Mouse (Mus musculus): ENCODE results near the gene Fars2. TPM values are rescaled to one million over a fixed set of nuclear protein-coding genes. Genes with fewer than 3 reads are reported as not detected.

Fars2 gene
- polyA plus RNA-seq, 1 experiment from 2014 or later: 30.5 TPM

DNA sequence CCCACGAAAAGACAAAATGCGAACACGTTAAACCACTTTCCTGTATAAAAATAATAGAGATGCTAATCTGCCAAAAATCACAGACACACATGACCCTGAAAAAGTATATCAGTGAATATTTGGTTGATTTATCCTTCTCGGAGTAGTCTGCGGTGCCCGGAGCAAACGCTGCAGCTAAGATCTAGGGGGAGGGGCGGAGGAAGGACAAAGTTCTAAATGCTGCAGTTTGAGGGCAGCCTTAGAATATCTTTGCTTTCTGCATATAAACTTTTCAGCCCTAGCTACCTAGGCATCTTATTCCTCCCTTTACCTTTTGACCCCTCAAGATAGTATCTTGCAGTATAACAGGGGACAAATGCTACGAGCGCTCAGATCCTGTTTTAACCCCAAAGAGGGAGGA, 616.4 kb downstream of the Fars2 start:
- Histone ChIP-seq H3K4me1 (ENCODE audit: control insufficient read depth, insufficient read depth, low read length) (peaks cover 6% of the 10 kb centered on the region; the same call in 1 of the 2 replicates), H3K36me3 (ENCODE audit: control insufficient read depth, insufficient read depth, low read length) (no peaks in the 10 kb centered on the region), H3K4me3 (ENCODE audit: low read depth, low read length) (peak overlapping the region; percentile 36), H3K9ac (ENCODE audit: low read length) (peak overlapping the region; percentile 67), H3K9me3 (ENCODE audit: control insufficient read depth, low read length) (no peaks in the 10 kb centered on the region), H3K27ac (ENCODE audit: low read depth, low read length) (peak overlapping the region; percentile 79), H3K4me2 (peak overlapping the region; percentile 27; the same call in 1 of the 2 replicates), H3K27me3 (ENCODE audit: control insufficient read depth, insufficient read depth, low read length) (peaks cover 60% of the 10 kb centered on the region)
- DNase-seq (ENCODE audit: low spot score, missing footprints) (no peak), ATAC-seq (ENCODE audit: low FRiP score) (no peak)
- 2% methylated on average over 10 of the region's 10 CpGs for WGBS

DNA sequence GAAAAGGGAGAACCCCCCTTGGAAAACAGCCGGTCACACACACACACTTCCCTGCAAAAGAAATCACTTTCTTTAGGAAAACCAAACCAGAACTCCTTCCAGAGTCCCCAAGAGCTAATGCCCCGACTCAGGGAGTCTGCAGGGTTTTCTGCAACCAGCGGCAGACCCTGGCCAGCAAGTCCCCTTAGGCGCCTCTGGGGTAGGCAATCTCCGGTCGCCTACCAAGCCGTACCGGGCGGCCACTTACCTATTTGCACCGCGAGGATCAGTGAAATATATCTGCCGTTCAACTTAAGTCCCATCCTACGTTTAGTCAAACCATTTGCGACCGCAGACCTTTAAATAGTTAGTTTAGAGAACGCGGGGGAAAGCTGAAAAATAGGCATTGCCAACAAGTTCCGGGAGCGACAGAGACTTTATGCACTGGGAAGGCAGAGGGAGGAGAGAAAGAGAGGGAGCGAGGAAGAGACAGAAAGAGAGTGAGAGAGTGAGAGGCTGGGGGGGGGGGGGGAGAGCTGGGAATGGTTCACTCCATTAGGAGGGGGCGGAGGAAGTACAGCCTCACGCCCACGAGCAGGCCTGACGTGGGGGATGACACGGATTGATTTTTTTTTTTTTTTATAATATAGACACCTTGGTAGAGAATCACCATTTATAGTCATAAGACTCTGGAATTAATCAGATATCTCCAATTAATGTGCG, 616.9 kb downstream of the Fars2 start:
- Histone ChIP-seq H3K27ac (ENCODE audit: low read depth, low read length) (peak overlapping the region; percentile 79), H3K36me3 (ENCODE audit: control insufficient read depth, insufficient read depth, low read length) (no peaks in the 10 kb centered on the region), H3K4me2 (peak overlapping the region; percentile 58), H3K9me3 (ENCODE audit: control insufficient read depth, low read length) (no peaks in the 10 kb centered on the region), H3K9ac (ENCODE audit: low read length) (peak overlapping the region; percentile 67), H3K4me1 (ENCODE audit: control insufficient read depth, insufficient read depth, low read length) (peaks cover 6% of the 10 kb centered on the region; the same call in 1 of the 2 replicates), H3K4me3 (ENCODE audit: low read depth, low read length) (peak overlapping the region; percentile 36), H3K27me3 (ENCODE audit: control insufficient read depth, insufficient read depth, low read length) (peaks cover 54% of the 10 kb centered on the region)
- WGBS: under 1% methylated on average over 26 of the region's 26 CpGs
- DNase-seq (ENCODE audit: low spot score, missing footprints): peak; percentile 96
- no peak for ATAC-seq (ENCODE audit: low FRiP score)

DNA sequence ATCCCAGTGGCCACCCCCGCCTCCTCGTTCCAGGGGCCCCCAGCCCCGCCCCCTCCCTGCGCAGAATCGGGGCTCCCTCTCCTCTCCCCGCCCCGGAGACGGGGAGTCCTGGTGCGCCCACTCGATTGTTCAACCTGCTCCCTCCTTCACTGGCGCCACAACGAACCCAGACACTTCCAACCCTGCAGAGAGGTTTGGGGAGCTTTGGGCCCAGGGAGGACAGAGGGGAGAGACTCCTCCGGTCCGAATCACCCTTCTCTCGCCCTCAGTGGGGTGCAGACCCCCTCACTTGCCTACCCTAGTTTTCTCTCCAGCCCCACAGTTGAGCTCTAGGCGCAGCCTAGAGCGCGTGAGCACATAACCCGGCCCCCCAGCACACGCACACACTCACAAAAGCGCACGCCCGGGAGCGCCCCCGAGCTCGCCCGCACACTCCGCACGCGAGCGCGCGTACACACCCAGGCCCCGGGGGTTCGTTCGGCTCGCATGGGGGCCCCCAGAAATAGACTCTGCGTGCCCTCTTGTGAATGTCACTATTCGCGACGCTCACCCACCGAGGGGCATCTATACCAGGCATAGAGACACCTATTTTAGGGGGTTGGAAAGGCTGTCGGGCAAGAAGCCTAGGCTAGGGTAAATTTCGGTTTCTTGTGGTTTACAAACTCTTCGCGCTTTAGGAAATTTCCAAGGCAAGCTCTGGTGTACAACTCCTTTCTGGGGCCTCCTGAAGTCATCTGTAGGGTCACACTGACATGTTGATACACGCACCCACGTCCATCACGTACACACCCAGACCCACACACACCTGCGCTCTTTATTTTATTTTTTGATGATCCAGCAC, 617.7 kb downstream of the Fars2 start, which contains the start of gene Nrn1:
TSS of gene Nrn1 (minus strand) at position 401 of the 841 bp plus-strand sequence.
- under 1% methylated on average over 50 of the region's 50 CpGs for WGBS
- Histone ChIP-seq H3K4me1 (ENCODE audit: control insufficient read depth, insufficient read depth, low read length) (peaks cover 6% of the 10 kb centered on the region; the same call in 1 of the 2 replicates), H3K9me3 (ENCODE audit: control insufficient read depth, low read length) (no peaks in the 10 kb centered on the region), H3K27ac (ENCODE audit: low read depth, low read length) (peak within 1 kb of the TSS; percentile 79), H3K4me2 (peak within 1 kb of the TSS; percentile 58), H3K27me3 (ENCODE audit: control insufficient read depth, insufficient read depth, low read length) (peaks cover 46% of the 10 kb centered on the region), H3K9ac (ENCODE audit: low read length) (peak within 1 kb of the TSS; percentile 67), H3K36me3 (ENCODE audit: control insufficient read depth, insufficient read depth, low read length) (no peaks in the 10 kb centered on the region), H3K4me3 (ENCODE audit: low read depth, low read length) (peak within 1 kb of the TSS; percentile 36)
- DNase-seq (ENCODE audit: low spot score, missing footprints) (peak; percentile 94), ATAC-seq (ENCODE audit: low FRiP score) (peak; percentile 8; the same call in 1 of the 2 replicates)

DNA sequence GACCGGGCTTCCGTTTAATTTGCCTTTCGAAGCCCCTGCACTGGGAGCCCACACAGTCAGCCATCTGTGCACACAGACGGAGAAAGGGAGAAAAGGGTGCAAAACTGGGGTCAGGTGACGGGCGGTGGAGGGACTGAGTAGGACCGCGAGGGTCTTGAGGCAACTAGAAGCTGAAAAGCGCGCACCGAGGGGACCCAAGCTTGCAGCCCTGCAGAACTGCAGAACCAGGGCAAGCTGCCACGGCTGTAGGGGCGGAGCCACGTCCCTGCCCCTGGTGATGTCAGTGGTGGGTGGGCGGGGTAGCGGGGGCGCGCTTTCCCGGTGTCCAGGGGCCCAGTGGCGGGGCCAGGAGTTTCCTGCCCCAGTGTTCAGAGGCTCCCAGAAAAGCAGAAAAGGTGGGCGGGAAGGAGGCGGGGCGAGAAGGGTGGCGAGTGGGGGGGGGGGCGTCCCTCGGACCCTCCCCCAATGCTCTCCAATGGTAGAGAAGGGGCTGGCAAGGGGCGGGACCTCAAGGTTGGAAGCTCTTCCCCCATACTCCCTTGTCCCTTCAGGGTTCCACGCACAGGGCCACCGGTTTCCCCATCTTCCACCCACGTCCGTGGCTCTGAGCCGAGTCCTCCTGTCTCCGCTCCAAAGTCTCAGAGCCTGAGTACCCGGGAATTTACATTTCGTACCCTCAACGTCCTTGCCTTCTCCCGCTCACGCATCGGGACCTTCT, 618.8 kb downstream of the Fars2 start:
- peaks cover 6% of the 10 kb centered on the region; the same call in 1 of the 2 replicates for H3K4me1 ChIP-seq (ENCODE audit: control insufficient read depth, insufficient read depth, low read length)
- peak overlapping the region; percentile 36 for H3K4me3 ChIP-seq (ENCODE audit: low read depth, low read length)
- 0% methylated on average over 34 of the region's 39 CpGs for WGBS
- ATAC-seq (ENCODE audit: low FRiP score) (peak; percentile 93), DNase-seq (ENCODE audit: low spot score, missing footprints) (peak; percentile 99)
- H3K9ac ChIP-seq (ENCODE audit: low read length): peak overlapping the region; percentile 64; the same call in 1 of the 2 replicates
- no peaks in the 10 kb centered on the region for H3K36me3 ChIP-seq (ENCODE audit: control insufficient read depth, insufficient read depth, low read length)
- H3K27me3 ChIP-seq (ENCODE audit: control insufficient read depth, insufficient read depth, low read length): peaks cover 37% of the 10 kb centered on the region
- peak overlapping the region; percentile 67; the same call in 1 of the 2 replicates for H3K27ac ChIP-seq (ENCODE audit: low read depth, low read length)
- peak overlapping the region; percentile 58 for H3K4me2 ChIP-seq
- no peaks in the 10 kb centered on the region for H3K9me3 ChIP-seq (ENCODE audit: control insufficient read depth, low read length)

DNA sequence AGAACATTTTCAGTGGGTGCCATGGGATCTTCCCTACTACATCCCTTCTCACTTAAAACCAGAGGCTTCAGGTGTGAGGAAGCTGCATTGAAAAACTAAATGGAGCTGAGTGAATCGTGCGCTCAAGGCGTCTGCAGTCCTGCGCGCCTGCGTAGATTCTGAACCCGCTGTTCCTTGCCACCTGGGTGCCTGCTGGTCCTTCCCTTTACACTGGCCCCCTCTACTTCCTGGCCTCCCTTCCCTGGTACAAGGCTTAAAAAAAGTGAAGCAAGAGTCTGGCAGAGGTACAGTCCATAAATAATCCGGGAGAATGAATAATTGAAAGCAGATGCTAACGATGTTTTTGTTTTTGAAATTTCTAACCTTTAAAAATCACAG, 619.4 kb downstream of the Fars2 start:
- Histone ChIP-seq H3K9me3 (ENCODE audit: control insufficient read depth, low read length) (no peaks in the 10 kb centered on the region), H3K27me3 (ENCODE audit: control insufficient read depth, insufficient read depth, low read length) (peaks cover 31% of the 10 kb centered on the region), H3K27ac (ENCODE audit: low read depth, low read length) (0 out of 2 replicates have a peak overlapping the region, but pooled peaks have one; percentile 38), H3K36me3 (ENCODE audit: control insufficient read depth, insufficient read depth, low read length) (no peaks in the 10 kb centered on the region), H3K4me3 (ENCODE audit: low read depth, low read length) (peak overlapping the region; percentile 36), H3K9ac (ENCODE audit: low read length) (peak overlapping the region; percentile 20; the same call in 1 of the 2 replicates), H3K4me2 (peak overlapping the region; percentile 58), H3K4me1 (ENCODE audit: control insufficient read depth, insufficient read depth, low read length) (peaks cover 6% of the 10 kb centered on the region; the same call in 1 of the 2 replicates)
- DNase-seq (ENCODE audit: low spot score, missing footprints) (no peak), ATAC-seq (ENCODE audit: low FRiP score) (peak; percentile 28)
- 7% methylated on average over 9 of the region's 9 CpGs for WGBS

DNA sequence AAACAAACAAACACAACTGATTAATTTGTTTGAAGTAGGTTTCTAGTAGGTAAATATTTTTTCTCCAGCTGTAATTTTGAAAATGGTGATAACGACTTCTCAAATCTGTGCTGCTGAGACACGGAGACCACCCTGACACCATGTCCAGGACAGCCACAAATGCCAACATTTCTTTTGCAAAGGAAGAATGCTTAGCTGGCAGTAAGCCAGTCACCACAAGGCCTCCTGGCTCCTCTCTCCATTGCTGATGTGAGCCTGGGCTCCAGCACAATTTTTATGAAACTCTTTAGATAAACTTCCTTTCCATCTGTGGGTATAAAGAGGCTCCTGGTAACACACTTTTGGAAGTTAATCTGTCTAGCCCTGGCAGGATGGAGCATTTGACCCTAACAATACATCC, 632.8 kb downstream of the Fars2 start:
- Histone ChIP-seq H3K9me3 (ENCODE audit: control insufficient read depth, low read length) (no peaks in the 10 kb centered on the region), H3K4me2 (no peak overlapping the region), H3K4me3 (ENCODE audit: low read depth, low read length) (no peak overlapping the region), H3K9ac (ENCODE audit: low read length) (no peak overlapping the region), H3K4me1 (ENCODE audit: control insufficient read depth, insufficient read depth, low read length) (no peaks in the 10 kb centered on the region), H3K36me3 (ENCODE audit: control insufficient read depth, insufficient read depth, low read length) (no peaks in the 10 kb centered on the region), H3K27me3 (ENCODE audit: control insufficient read depth, insufficient read depth, low read length) (no peaks in the 10 kb centered on the region), H3K27ac (ENCODE audit: low read depth, low read length) (no peak overlapping the region)
- 84% methylated on average over 2 of the region's 2 CpGs for WGBS
- ATAC-seq (ENCODE audit: low FRiP score) (no peak), DNase-seq (ENCODE audit: low spot score, missing footprints) (no peak)

DNA sequence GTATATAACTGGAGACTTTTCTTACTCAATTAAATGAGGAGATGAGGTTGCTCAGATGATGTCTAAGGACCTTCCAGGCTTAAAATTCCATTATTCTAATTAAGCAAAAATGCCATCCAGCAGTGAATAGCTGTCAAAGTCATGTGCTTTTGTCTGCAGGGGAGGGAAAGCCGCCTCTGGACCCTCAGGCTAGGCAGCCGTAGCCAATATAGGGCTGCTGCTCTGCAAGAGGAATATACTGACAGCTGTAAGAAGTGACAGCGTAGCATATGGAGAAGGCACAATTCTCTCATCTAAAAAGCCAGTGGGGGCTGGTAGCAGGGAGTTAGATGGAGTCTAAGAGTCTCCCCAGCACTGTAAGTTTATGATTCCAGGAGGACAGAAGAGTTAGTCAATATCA, 634.6 kb downstream of the Fars2 start:
- Histone ChIP-seq H3K4me1 (ENCODE audit: control insufficient read depth, insufficient read depth, low read length) (no peaks in the 10 kb centered on the region), H3K4me3 (ENCODE audit: low read depth, low read length) (no peak overlapping the region), H3K9ac (ENCODE audit: low read length) (no peak overlapping the region), H3K27me3 (ENCODE audit: control insufficient read depth, insufficient read depth, low read length) (no peaks in the 10 kb centered on the region), H3K9me3 (ENCODE audit: control insufficient read depth, low read length) (no peaks in the 10 kb centered on the region), H3K4me2 (no peak overlapping the region), H3K27ac (ENCODE audit: low read depth, low read length) (no peak overlapping the region), H3K36me3 (ENCODE audit: control insufficient read depth, insufficient read depth, low read length) (no peaks in the 10 kb centered on the region)
- whole genome bisulfite sequencing: 70% methylated on average over 3 of the region's 3 CpGs
- ATAC-seq (ENCODE audit: low FRiP score) (no peak), DNase-seq (ENCODE audit: low spot score, missing footprints) (no peak)

DNA sequence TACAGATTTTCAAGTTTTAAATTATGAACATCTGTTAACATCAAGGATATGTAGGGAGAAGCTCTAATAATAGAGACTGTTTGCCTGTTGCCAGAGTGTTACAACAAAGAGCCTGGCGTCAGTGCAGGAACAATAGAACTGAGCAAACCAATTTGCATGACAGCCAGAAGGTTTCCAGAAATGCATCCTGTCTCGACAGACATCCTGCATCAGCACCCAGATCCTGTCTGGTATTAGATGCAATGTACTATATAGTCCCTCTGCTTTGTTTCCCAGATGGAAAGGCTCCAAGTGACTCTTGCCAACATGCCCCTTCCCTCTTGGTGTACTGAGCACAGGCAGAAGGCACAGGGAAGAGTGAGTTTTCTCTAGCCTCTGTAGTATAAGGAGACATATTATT, 649.6 kb downstream of the Fars2 start:
- Histone ChIP-seq H3K9me3 (ENCODE audit: control insufficient read depth, low read length) (no peaks in the 10 kb centered on the region), H3K4me1 (ENCODE audit: control insufficient read depth, insufficient read depth, low read length) (no peaks in the 10 kb centered on the region), H3K36me3 (ENCODE audit: control insufficient read depth, insufficient read depth, low read length) (no peaks in the 10 kb centered on the region), H3K27ac (ENCODE audit: low read depth, low read length) (no peak overlapping the region), H3K4me2 (no peak overlapping the region), H3K27me3 (ENCODE audit: control insufficient read depth, insufficient read depth, low read length) (no peaks in the 10 kb centered on the region), H3K9ac (ENCODE audit: low read length) (no peak overlapping the region), H3K4me3 (ENCODE audit: low read depth, low read length) (no peak overlapping the region)
- 46% methylated on average over 2 of the region's 2 CpGs for WGBS
- DNase-seq (ENCODE audit: low spot score, missing footprints): no peak
- ATAC-seq (ENCODE audit: low FRiP score): no peak

All from midbrain, embryonic 11.5 days (tissue).